Mouse (Mus musculus): ENCODE results near the gene Tmem63a.
"Not testable (repeated sequence)": the region's sequence is repeated elsewhere in the genome, so short reads cannot be mapped to it uniquely, and the experiment has no call there.

Tmem63a gene

GRCm38 (mm10) chr1:180926286-180926685 lies 15.9 kb upstream of the Tmem63a start:
- peak; percentile 32 for DNase-seq (ENCODE audit: low read depth, low spot score)

- no peak for DNase-seq (ENCODE audit: low read depth, low spot score)
These were observed 12.5 kb upstream of the Tmem63a start for GRCm38 (mm10) chr1:180929599-180929998.

- no peak for DNase-seq (ENCODE audit: low read depth, low spot score)
These were observed 11.0 kb upstream of the Tmem63a start for GRCm38 (mm10) chr1:180931106-180931505.

- DNase-seq (ENCODE audit: low read depth, low spot score) = no peak
These were observed 8.5 kb upstream of the Tmem63a start for GRCm38 (mm10) chr1:180933659-180934058.

GRCm38 (mm10) chr1:180934467-180935419 lies 7.4 kb upstream of the Tmem63a start, which contains the start of gene Lefty1:
Gene Lefty1, plus strand, starts transcription at chr1:180935022.
- no peak for DNase-seq (ENCODE audit: low read depth, low spot score)

GRCm38 (mm10) chr1:180936610-180937398 lies 5.3 kb upstream of the Tmem63a start:
- DNase-seq (ENCODE audit: low read depth, low spot score) = peak; percentile 45

GRCm38 (mm10) chr1:180937631-180938030 lies 4.5 kb upstream of the Tmem63a start:
- not testable (repeated sequence) for DNase-seq (ENCODE audit: low read depth, low spot score)

GRCm38 (mm10) chr1:180938781-180939180 lies 3.4 kb upstream of the Tmem63a start:
- peak; percentile 57 for DNase-seq (ENCODE audit: low read depth, low spot score)

- peak; percentile 25 for DNase-seq (ENCODE audit: low read depth, low spot score)
These were observed 1.2 kb upstream of the Tmem63a start for GRCm38 (mm10) chr1:180940776-180941460.

GRCm38 (mm10) chr1:180941726-180942125 lies 418 bp upstream of the Tmem63a start:
- DNase-seq (ENCODE audit: low read depth, low spot score) = no peak

GRCm38 (mm10) chr1:180943032-180943644 lies 994 bp downstream of the Tmem63a start:
- DNase-seq (ENCODE audit: low read depth, low spot score) = no peak

- peak; percentile 15 for DNase-seq (ENCODE audit: low read depth, low spot score)
These were observed 1.8 kb downstream of the Tmem63a start for GRCm38 (mm10) chr1:180943896-180944295.

GRCm38 (mm10) chr1:180944553-180944952 lies 2.4 kb downstream of the Tmem63a start:
- no peak for DNase-seq (ENCODE audit: low read depth, low spot score)

GRCm38 (mm10) chr1:180945001-180945980 lies 3.1 kb downstream of the Tmem63a start:
- peak; percentile 41 for DNase-seq (ENCODE audit: low read depth, low spot score)

- no peak for DNase-seq (ENCODE audit: low read depth, low spot score)
These were observed 4.3 kb downstream of the Tmem63a start for GRCm38 (mm10) chr1:180946448-180946847.

- DNase-seq (ENCODE audit: low read depth, low spot score) = no peak
These were observed 10.1 kb downstream of the Tmem63a start for GRCm38 (mm10) chr1:180952085-180952746.

GRCm38 (mm10) chr1:180952808-180953207 lies 10.7 kb downstream of the Tmem63a start:
- DNase-seq (ENCODE audit: low read depth, low spot score) = no peak

GRCm38 (mm10) chr1:180956401-180956800 lies 14.3 kb downstream of the Tmem63a start:
- peak; percentile 42 for DNase-seq (ENCODE audit: low read depth, low spot score)

GRCm38 (mm10) chr1:180956973-180957381 lies 14.8 kb downstream of the Tmem63a start:
- no peak for DNase-seq (ENCODE audit: low read depth, low spot score)
